Mouse (Mus musculus) erythroblast, embryonic 14.5 days (primary cell): ENCODE results near the gene Vdac1.

Experiments
- GATA1 ChIP-seq: IDR thresholded peaks from 2 replicates; pipeline ENCODE4 v1.6.1; 2012; ENCODE audit warnings: low read length, inconsistent platforms, mixed read lengths
- TAL1 ChIP-seq: IDR thresholded peaks from 3 replicates; pipeline ENCODE4 v1.6.1; 2012; ENCODE audit warnings: low read length, inconsistent platforms, mixed read lengths

DNA sequence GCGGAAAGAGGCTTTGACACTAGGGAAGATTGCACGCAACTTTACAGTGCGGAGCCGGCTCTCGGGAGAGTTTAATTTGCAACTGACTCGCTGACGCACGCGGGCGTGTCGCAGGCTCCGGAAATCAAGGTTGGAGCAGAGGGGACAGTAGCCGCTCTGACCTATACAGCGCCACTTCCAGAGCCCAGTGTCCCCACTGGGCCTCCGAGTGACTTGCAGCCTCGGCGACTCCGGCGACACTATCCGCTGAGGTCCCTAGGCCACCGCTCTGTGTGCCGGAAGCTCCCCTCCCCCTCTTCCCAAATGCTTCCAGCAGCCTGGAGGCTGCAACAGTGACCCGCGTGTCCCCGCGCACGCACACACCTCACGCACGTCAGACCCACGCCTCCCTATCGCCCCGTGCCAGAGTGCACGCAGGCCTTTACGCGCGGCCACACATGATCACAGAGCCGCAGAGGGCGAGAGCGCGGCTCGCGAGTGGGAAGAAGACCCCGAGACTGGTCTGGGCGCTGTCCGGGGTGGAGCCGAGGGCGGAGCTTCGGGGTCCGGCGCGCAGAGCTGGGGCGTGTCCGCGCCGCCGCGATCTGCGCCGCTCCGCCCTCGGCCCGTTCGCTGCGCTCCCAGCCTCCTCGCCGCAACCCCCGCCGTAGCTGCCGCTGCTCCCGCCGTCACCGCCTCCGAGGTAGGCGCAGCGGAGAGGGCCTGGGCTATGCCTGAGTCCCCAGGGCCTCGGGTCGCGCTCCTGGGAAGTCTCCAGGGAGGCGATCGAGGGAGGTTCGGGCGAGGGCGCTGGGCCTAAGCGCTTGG, at the start of gene Vdac1:
- TF ChIP-seq GATA1 (no peak), TAL1 (no peak)
